Mouse (Mus musculus) ES-E14 (cell line): Measurements from ENCODE around the gene Mamdc4. TPM values are rescaled to one million over a fixed set of nuclear protein-coding genes. Genes with fewer than 3 reads are reported as not detected.

Source experiments
- DNase-seq: peaks from one replicate; pipeline ENCODE4 v3.0.0-alpha.2; 2013; ENCODE audit warnings: low read depth, low spot score
- H3K27ac ChIP-seq: 2 replicates; pipeline ENCODE4 v1.5.1; 2012; ENCODE audit warnings: low read depth, mild to moderate bottlenecking, low read length, moderate library complexity, mixed read lengths; ENCODE audit not compliant: poor library complexity, insufficient read depth, severe bottlenecking
- H3K36me3 ChIP-seq: 2 replicates; pipeline ENCODE4 v1.6.1; 2012; ENCODE audit warnings: mild to moderate bottlenecking, low read length, moderate library complexity, mixed read lengths; ENCODE audit not compliant: control insufficient read depth, poor library complexity, insufficient read depth, severe bottlenecking
- H3K4me1 ChIP-seq, 2 experiments: fragments of 150-350 bp in 1 of 2; sonication (generic) in 1 of 2; 2 replicates each; pipeline ENCODE4 v1.6.1; 2012; ENCODE audit warnings: low read length in 2 of 2, mild to moderate bottlenecking in 1 of 2, mixed read lengths in 1 of 2; ENCODE audit not compliant: control insufficient read depth in 2 of 2, insufficient read depth in 2 of 2, poor library complexity in 1 of 2
- H3K4me3 ChIP-seq, 2 experiments: fragments of 150-350 bp in 1 of 2; sonication (generic) in 1 of 2; 2 replicates each; pipeline ENCODE4 v1.5.1; 2012; ENCODE audit warnings: low read length in 2 of 2, low read depth in 1 of 2, mild to moderate bottlenecking in 1 of 2, mixed read lengths in 1 of 2; ENCODE audit not compliant: insufficient read depth in 1 of 2, poor library complexity in 1 of 2, severe bottlenecking in 1 of 2
- H3K9ac ChIP-seq: 2 replicates; pipeline ENCODE4 v1.6.1; 2012; ENCODE audit warnings: low read depth, mild to moderate bottlenecking, low read length, mixed read lengths; ENCODE audit not compliant: poor library complexity, insufficient read depth, severe bottlenecking
- H3K9me3 ChIP-seq: fragments of 150-350 bp; sonication (generic); 2 replicates; pipeline ENCODE4 v1.6.1; 2012; ENCODE audit warnings: low read depth, mild to moderate bottlenecking, low read length; ENCODE audit not compliant: control insufficient read depth, insufficient read depth
- CHD2 ChIP-seq: IDR thresholded peaks from 2 replicates; pipeline ENCODE4 v1.6.1; 2014; ENCODE audit warnings: mild to moderate bottlenecking, low read depth, low read length, inconsistent platforms
- HCFC1 ChIP-seq: IDR thresholded peaks from 2 replicates; pipeline ENCODE4 v1.6.1; 2012; ENCODE audit warnings: low read length, inconsistent platforms, borderline replicate concordance; ENCODE audit not compliant: insufficient read depth
- MAFK ChIP-seq: IDR thresholded peaks from 2 replicates; pipeline ENCODE4 v1.6.1; 2014; ENCODE audit warnings: mild to moderate bottlenecking, low read depth, low read length, inconsistent platforms; ENCODE audit not compliant: insufficient read depth
- ZC3H11A ChIP-seq: IDR thresholded peaks from 2 replicates; pipeline ENCODE4 v1.6.1; 2012; ENCODE audit warnings: low read depth, mild to moderate bottlenecking, inconsistent platforms, low read length, borderline replicate concordance
- ZNF384 ChIP-seq: IDR thresholded peaks from 2 replicates; pipeline ENCODE4 v1.6.1; 2012; ENCODE audit warnings: low read depth, low read length, inconsistent platforms
- in situ Hi-C, 2 experiments: fragments of 600-800 bp; cut with MboI; formaldehyde crosslinking; loops; one replicate each; pipeline ENCODE4 v1.15.1; 2025; ENCODE audit warnings: low sequenced_read_pairs in 2 of 2, inconsistent platforms in 1 of 2; ENCODE audit not compliant: unreplicated experiment in 2 of 2
- total RNA-seq: library from RNA; depleted of rRNA; stranded (reverse); fragments of 300-350 nt; gene quantifications from 2 replicates; pipeline ENCODE4 v1.2.3, GENCODE M21; 2012

Gene Mamdc4
- total RNA-seq, 1 experiment = 4.1 TPM

DNA sequence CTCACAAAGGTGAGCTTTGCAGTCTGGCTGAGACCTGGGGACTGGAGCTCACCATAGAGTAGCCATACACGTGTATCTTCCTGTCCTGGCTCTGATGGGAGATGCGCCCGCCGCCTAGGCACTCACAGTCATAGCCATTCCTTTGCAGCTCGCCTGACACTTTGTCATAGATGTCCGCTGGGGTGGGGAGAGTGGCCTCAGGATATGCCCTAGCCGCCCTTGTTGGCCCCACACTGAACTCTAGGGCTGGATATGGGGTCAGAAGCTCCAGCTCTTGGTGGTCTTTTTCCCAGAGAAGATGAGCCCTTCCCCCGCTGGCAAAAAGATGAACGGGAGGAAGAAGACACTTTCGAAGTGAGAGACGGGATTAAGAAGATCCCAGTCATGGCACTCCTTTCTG lies 509 bp downstream of the Mamdc4 start:
- DNase-seq = no peak
- H3K36me3 ChIP-seq = peaks cover 10% of the 10 kb centered on the region; the same call in 1 of the 2 replicates
- peak overlapping the region; percentile 81 to 94 for H3K4me3 ChIP-seq
- TF ChIP-seq HCFC1 = no peak
- no peak for TF ChIP-seq MAFK
- no peak for TF ChIP-seq ZNF384
- TF ChIP-seq CHD2 = no peak
- no peak for TF ChIP-seq ZC3H11A
- no peaks in the 10 kb centered on the region for H3K9me3 ChIP-seq
- H3K27ac ChIP-seq = no peak overlapping the region
- peaks cover 0 to 28% of the 10 kb centered on the region in 2 experiments; a peak in 2 of 4 replicates for H3K4me1 ChIP-seq
- in situ Hi-C loops = no loop called here
- peak overlapping the region; percentile 39; the same call in 1 of the 2 replicates for H3K9ac ChIP-seq

GRCm38 (mm10) chr2:25573068-25573467 lies 1.6 kb downstream of the Mamdc4 start:
- Histone ChIP-seq H3K4me3 (no peak overlapping the region), H3K4me1 (peaks cover 0 to 28% of the 10 kb centered on the region in 2 experiments; a peak in 1 of 4 replicates), H3K36me3 (peaks cover 11% of the 10 kb centered on the region; the same call in 1 of the 2 replicates), H3K27ac (no peak overlapping the region), H3K9me3 (no peaks in the 10 kb centered on the region), H3K9ac (no peak overlapping the region)
- TF ChIP-seq ZNF384 = no peak
- no peak for DNase-seq
- in situ Hi-C loops = no loop called here

GRCm38 (mm10) chr2:25571221-25571620 lies 3.4 kb downstream of the Mamdc4 start:
- H3K9me3 ChIP-seq = no peaks in the 10 kb centered on the region
- TF ChIP-seq HCFC1 = no peak
- no peak for TF ChIP-seq ZNF384
- no peak for TF ChIP-seq MAFK
- TF ChIP-seq CHD2 = no peak
- TF ChIP-seq ZC3H11A = no peak
- peaks cover 11% of the 10 kb centered on the region; the same call in 1 of the 2 replicates for H3K36me3 ChIP-seq
- no peak for DNase-seq
- in situ Hi-C loops = no loop called here
- H3K4me3 ChIP-seq = no peak overlapping the region
- peaks cover 0 to 14% of the 10 kb centered on the region in 2 experiments; a peak in 1 of 4 replicates for H3K4me1 ChIP-seq
- no peak overlapping the region for H3K9ac ChIP-seq
- H3K27ac ChIP-seq = no peak overlapping the region

DNA sequence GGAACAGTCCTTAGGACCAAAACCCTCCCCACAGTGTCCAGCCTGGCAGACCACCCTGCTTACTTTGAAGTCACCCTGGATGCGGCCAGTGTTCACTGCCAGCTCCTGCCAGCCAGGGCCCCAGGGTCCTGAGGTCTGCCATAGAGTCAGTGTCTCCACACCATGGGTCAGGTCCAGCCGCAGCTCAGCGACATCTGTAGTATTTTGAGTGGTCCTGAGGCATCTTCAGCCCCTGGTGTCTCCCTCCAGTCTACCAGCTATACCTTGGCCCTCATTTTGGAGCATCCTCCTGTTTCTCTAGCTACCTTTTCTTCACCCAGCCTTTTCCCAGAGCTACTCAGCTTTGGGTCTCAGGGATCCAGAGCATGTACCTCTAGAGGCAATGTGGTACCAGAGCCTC lies 5.3 kb downstream of the Mamdc4 start:
- Histone ChIP-seq H3K27ac (no peak overlapping the region), H3K36me3 (peaks cover 11% of the 10 kb centered on the region; the same call in 1 of the 2 replicates), H3K4me3 (no peak overlapping the region), H3K9me3 (no peaks in the 10 kb centered on the region), H3K9ac (no peak overlapping the region), H3K4me1 (peaks cover 0 to 9% of the 10 kb centered on the region in 2 experiments; a peak in 1 of 4 replicates)
- in situ Hi-C loops = no loop called here
- no peak for TF ChIP-seq MAFK
- no peak for TF ChIP-seq ZNF384
- TF ChIP-seq ZC3H11A = no peak
- TF ChIP-seq HCFC1 = no peak
- TF ChIP-seq CHD2 = no peak
- no peak for DNase-seq

GRCm38 (mm10) chr2:25568473-25569019 lies 6.1 kb downstream of the Mamdc4 start:
- Histone ChIP-seq H3K9me3 (no peaks in the 10 kb centered on the region), H3K9ac (no peak overlapping the region), H3K36me3 (peaks cover 18% of the 10 kb centered on the region; the same call in 1 of the 2 replicates), H3K4me3 (no peak overlapping the region), H3K27ac (no peak overlapping the region), H3K4me1 (peaks cover 0 to 7% of the 10 kb centered on the region in 2 experiments; a peak in 1 of 4 replicates)
- TF ChIP-seq CHD2 = no peak
- TF ChIP-seq ZC3H11A = no peak
- no peak for TF ChIP-seq ZNF384
- TF ChIP-seq HCFC1 = no peak
- TF ChIP-seq MAFK = no peak
- DNase-seq = no peak
- in situ Hi-C loops = no loop called here
